23 mouse cellular contexts compared by ENCODE assay signal in the genomic region with DNA sequence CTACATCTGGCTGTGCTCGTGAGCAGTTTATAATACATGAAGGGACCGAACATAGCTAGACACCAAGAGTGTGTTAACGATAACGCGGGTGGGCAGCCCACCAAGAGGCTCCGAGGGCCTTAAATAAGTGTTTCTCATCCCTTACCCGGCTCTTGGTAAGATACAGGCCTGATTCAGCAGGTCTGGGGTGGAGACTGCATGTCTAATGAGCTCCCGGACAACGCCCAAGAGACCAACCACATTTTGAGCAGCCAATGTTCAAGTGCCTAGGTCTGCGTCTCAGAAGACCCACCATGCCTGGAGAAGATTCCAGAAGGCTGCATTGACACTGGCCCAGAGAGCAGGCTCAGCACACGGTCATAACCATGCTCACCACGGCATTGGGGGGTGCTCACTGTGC.
DNase-seq lines count a peak whose midpoint lies in the region; ATAC-seq and TF ChIP-seq lines count a peak whose summit lies in the region.
"Had no signal": no experiment of that assay in that cellular context is flagged by ENCODE, and none has a peak within 500 bp of the region (broad histone marks: within the 10 kb centered on the region; RNA-seq: fewer than 3 reads in every experiment).

No protein-coding gene starts in this region.

- no peak for TF ChIP-seq CTCF in liver, embryonic 14.5 days (IDR thresholded peaks at IDR 0.05; ENCODE audit: low read depth)

- H3K36me3 ChIP-seq in forebrain, embryonic 10.5 days (replicated peaks) = 0 out of 2 replicates have a peak, but pooled peaks cover 2% of the 10 kb centered on the region
- H3K36me3 ChIP-seq in forebrain, embryonic 16.5 days (ENCODE audit: control insufficient read depth, insufficient read depth) = no peaks in the 10 kb centered on the region
- H3K36me3 ChIP-seq in limb, embryonic 10.5 days = no peaks in the 10 kb centered on the region
- H3K36me3 ChIP-seq in liver, embryonic 14.5 days (replicated peaks; ENCODE audit: control insufficient read depth, insufficient read depth, low read depth) = no peaks in the 10 kb centered on the region
- no peaks in the 10 kb centered on the region for H3K36me3 ChIP-seq in midbrain, embryonic 10.5 days
- H3K36me3 ChIP-seq: embryonic facial prominence, embryonic 15.5 days; hindbrain, embryonic 15.5 days; intestine, embryonic 15.5 days had no signal

- no peak for TF ChIP-seq EP300 in liver, embryonic 14.5 days (IDR thresholded peaks at IDR 0.05; ENCODE audit: low read depth)

- no peak overlapping the region for H3K4me3 ChIP-seq in forebrain, embryonic 10.5 days
- H3K4me3 ChIP-seq in forebrain, embryonic 16.5 days (replicated peaks; ENCODE audit: low read length) = no peak overlapping the region
- H3K4me3 ChIP-seq in limb, embryonic 10.5 days = no peak overlapping the region
- H3K4me3 ChIP-seq in liver, embryonic 14.5 days (ENCODE audit: insufficient read depth in 1 of 2, low read depth in 2 of 2, low read length in 2 of 2) = no peak overlapping the region
- H3K4me3 ChIP-seq in midbrain, embryonic 10.5 days = no peak overlapping the region
- H3K4me3 ChIP-seq: embryonic facial prominence, embryonic 15.5 days; hindbrain, embryonic 15.5 days; intestine, embryonic 15.5 days; layer of hippocampus, adult 2 months had no signal

- no peak overlapping the region for H3K4me2 ChIP-seq in forebrain, embryonic 16.5 days (ENCODE audit: low read length)
- peak overlapping the region; percentile 56 for H3K4me2 ChIP-seq in liver, embryonic 14.5 days (ENCODE audit: low read depth)
- H3K4me2 ChIP-seq: embryonic facial prominence, embryonic 15.5 days; heart, embryonic 11.5 days; hindbrain, embryonic 15.5 days; intestine, embryonic 15.5 days had no signal

- no peak for DNase-seq in forebrain, embryonic 10.5 days (ENCODE audit: extremely low spot score, low spot score)
- DNase-seq in ZHBTc4 (ENCODE audit: low read depth, low spot score) = peak; percentile 54
- DNase-seq in limb, embryonic 10.5 days (ENCODE audit: low spot score) = no peak
- peak; percentile 57 to 63 (median 62) for DNase-seq in liver, embryonic 14.5 days (ENCODE audit: low read depth in 3 of 3, low spot score in 3 of 3)
- DNase-seq in kidney, postnatal 25 days = no peak
- DNase-seq in midbrain, embryonic 10.5 days (ENCODE audit: low spot score) = no peak
- DNase-seq: adrenal gland, postnatal 25 days; cerebellum, adult 2 months; cerebellum, postnatal 36 days; heart, postnatal 14 days; layer of hippocampus, postnatal 36 days; lung, postnatal 14 days; thymus, postnatal 25 days had no signal

- H3K27me3 ChIP-seq in forebrain, embryonic 10.5 days (ENCODE audit: poor library complexity, severe bottlenecking) = no peaks in the 10 kb centered on the region
- no peaks in the 10 kb centered on the region for H3K27me3 ChIP-seq in forebrain, embryonic 16.5 days (replicated peaks; ENCODE audit: control insufficient read depth, insufficient read depth, low read length)
- no peaks in the 10 kb centered on the region for H3K27me3 ChIP-seq in limb, embryonic 10.5 days (ENCODE audit: low read depth, poor library complexity, severe bottlenecking)
- H3K27me3 ChIP-seq in liver, embryonic 14.5 days (ENCODE audit: control insufficient read depth, insufficient read depth, low read length) = no peaks in the 10 kb centered on the region
- H3K27me3 ChIP-seq in midbrain, embryonic 10.5 days (ENCODE audit: low read depth, poor library complexity, severe bottlenecking) = no peaks in the 10 kb centered on the region
- H3K27me3 ChIP-seq: embryonic facial prominence, embryonic 15.5 days; hindbrain, embryonic 15.5 days; intestine, embryonic 15.5 days; Patski had no signal

- 92% methylated on average over 12 of the region's 12 CpGs for WGBS in forebrain, embryonic 10.5 days
- 84% methylated on average over 12 of the region's 12 CpGs for WGBS in forebrain, embryonic 16.5 days
- 86% methylated on average over 12 of the region's 12 CpGs for WGBS in limb, embryonic 10.5 days
- WGBS in liver, embryonic 14.5 days (ENCODE audit: insufficient replicate concordance) = 56% methylated on average over 12 of the region's 12 CpGs
- 91% methylated on average over 12 of the region's 12 CpGs for WGBS in midbrain, embryonic 10.5 days

- H3K4me1 ChIP-seq in forebrain, embryonic 10.5 days = peaks cover 34% of the 10 kb centered on the region
- H3K4me1 ChIP-seq in forebrain, embryonic 16.5 days (replicated peaks; ENCODE audit: control insufficient read depth, insufficient read depth, low read length) = no peaks in the 10 kb centered on the region
- H3K4me1 ChIP-seq in limb, embryonic 10.5 days = peaks cover 33% of the 10 kb centered on the region
- peaks cover 47 to 58% of the 10 kb centered on the region in 2 experiments for H3K4me1 ChIP-seq in liver, embryonic 14.5 days (replicated peaks; ENCODE audit: control insufficient read depth in 2 of 2, insufficient read depth in 2 of 2, low read length in 1 of 2)
- peaks cover 12% of the 10 kb centered on the region for H3K4me1 ChIP-seq in midbrain, embryonic 10.5 days

- H3K9me3 ChIP-seq in forebrain, embryonic 10.5 days = no peaks in the 10 kb centered on the region
- no peaks in the 10 kb centered on the region for H3K9me3 ChIP-seq in forebrain, embryonic 16.5 days (ENCODE audit: control insufficient read depth, low read length)
- H3K9me3 ChIP-seq in limb, embryonic 10.5 days (replicated peaks) = no peaks in the 10 kb centered on the region
- no peaks in the 10 kb centered on the region for H3K9me3 ChIP-seq in liver, embryonic 14.5 days (ENCODE audit: control insufficient read depth, low read length)
- H3K9me3 ChIP-seq in midbrain, embryonic 10.5 days (replicated peaks) = no peaks in the 10 kb centered on the region
- H3K9me3 ChIP-seq: embryonic facial prominence, embryonic 15.5 days; hindbrain, embryonic 15.5 days; intestine, embryonic 15.5 days had no signal

- 0 out of 2 replicates have a peak overlapping the region, but pooled peaks have one; percentile 0 for H3K27ac ChIP-seq in forebrain, embryonic 10.5 days
- no peak overlapping the region for H3K27ac ChIP-seq in forebrain, embryonic 16.5 days (ENCODE audit: low read length)
- H3K27ac ChIP-seq in limb, embryonic 10.5 days = peak overlapping the region; percentile 25; the same call in 1 of the 2 replicates
- H3K27ac ChIP-seq in liver, embryonic 14.5 days = peak overlapping the region; percentile 67
- H3K27ac ChIP-seq in midbrain, embryonic 10.5 days (replicated peaks) = no peak overlapping the region; the same call in 1 of the 2 replicates
- H3K27ac ChIP-seq: embryonic facial prominence, embryonic 15.5 days; hindbrain, embryonic 15.5 days; intestine, embryonic 15.5 days; kidney, postnatal 0 days; layer of hippocampus, adult 2 months had no signal

- no peak for ATAC-seq in forebrain, embryonic 16.5 days
- peak; percentile 70 for ATAC-seq in liver, embryonic 14.5 days (ENCODE audit: insufficient read depth)
- ATAC-seq in frontal cortex, adult (ENCODE audit: low TSS enrichment) = no peak
- ATAC-seq: forebrain, embryonic 14.5 days; Patski had no signal

- H3K9ac ChIP-seq in forebrain, embryonic 16.5 days (replicated peaks; ENCODE audit: low read depth, low read length) = no peak overlapping the region
- peak overlapping the region; percentile 61 for H3K9ac ChIP-seq in liver, embryonic 14.5 days (replicated peaks)
- H3K9ac ChIP-seq: embryonic facial prominence, embryonic 15.5 days; hindbrain, embryonic 15.5 days; intestine, embryonic 15.5 days had no signal

Comparison
In these comparisons a context has a peak if more than half of its experiments do, and no peak if none do; other contexts are left out.
1. H3K27ac ChIP-seq: peak in forebrain, embryonic 10.5 days (single experiment), limb, embryonic 10.5 days (single experiment) and liver, embryonic 14.5 days (single experiment); none in forebrain, embryonic 16.5 days (single experiment) and midbrain, embryonic 10.5 days (single experiment).
2. DNase-seq: peak in ZHBTc4 (single experiment) and liver, embryonic 14.5 days (3 of 3); none in forebrain, embryonic 10.5 days (single experiment), limb, embryonic 10.5 days (single experiment), kidney, postnatal 25 days (0 of 2) and midbrain, embryonic 10.5 days (single experiment).